Mouse (Mus musculus) midbrain, embryonic 14.5 days (tissue): ENCODE measurements around the gene Ptafr. TPM values are rescaled to one million over a fixed set of nuclear protein-coding genes. Genes with fewer than 3 reads are reported as not detected.
A peak's percentile ranks its signal among the peaks of the same experiment; 100 is the strongest.

Source experiments
- ATAC-seq: fragments of 200-750 bp; cut with Nextera tagmentation; 2 replicates; pipeline ENCODE4 v1.8.0; 2017; ENCODE audit warnings: moderate number of reproducible peaks, moderate library complexity; ENCODE audit not compliant: low FRiP score, low TSS enrichment
- DNase-seq: peaks from one replicate; pipeline ENCODE4 v3.0.0-alpha.2; 2015
- H3K27ac ChIP-seq: fragments of 300-500 bp; sonication (generic); replicated peaks from 2 replicates; pipeline ENCODE4 v1.5.1; 2014; ENCODE audit warnings: mild to moderate bottlenecking, low read depth, low read length, moderate library complexity
- H3K27me3 ChIP-seq: fragments of 300-500 bp; sonication (generic); 2 replicates; pipeline ENCODE4 v1.6.1; 2014; ENCODE audit warnings: low read length, control low read depth, mixed read lengths; ENCODE audit not compliant: control insufficient read depth, insufficient read depth
- H3K36me3 ChIP-seq: fragments of 300-500 bp; sonication (generic); 2 replicates; pipeline ENCODE4 v1.6.1; 2014; ENCODE audit warnings: low read length, control low read depth; ENCODE audit not compliant: control insufficient read depth, insufficient read depth
- H3K4me1 ChIP-seq: fragments of 300-500 bp; sonication (generic); 2 replicates; pipeline ENCODE4 v1.6.1; 2014; ENCODE audit warnings: mild to moderate bottlenecking, antibody characterized with exemption, low read length, control low read depth; ENCODE audit not compliant: control insufficient read depth, insufficient read depth
- H3K4me2 ChIP-seq: fragments of 300-500 bp; sonication (generic); 2 replicates; pipeline ENCODE4 v1.6.1; 2014; ENCODE audit warnings: mild to moderate bottlenecking, low read length, moderate library complexity
- H3K4me3 ChIP-seq: fragments of 300-500 bp; sonication (generic); replicated peaks from 2 replicates; pipeline ENCODE4 v1.5.1; 2014; ENCODE audit warnings: low read depth, low read length
- H3K9ac ChIP-seq: fragments of 300-500 bp; sonication (generic); replicated peaks from 2 replicates; pipeline ENCODE4 v1.6.1; 2014; ENCODE audit warnings: mild to moderate bottlenecking, low read length, moderate library complexity
- H3K9me3 ChIP-seq: fragments of 300-500 bp; sonication (generic); 2 replicates; pipeline ENCODE4 v1.6.1; 2016; ENCODE audit warnings: low read length, control low read depth, mixed read lengths; ENCODE audit not compliant: control insufficient read depth
- WGBS: fragments of 180-500 bp; shearing (Covaris S2); extraction: QIAGEN DNeasy Blood & Tissue Kit; methylation state at CpG from one replicate; pipeline ENCODE4 v1.1.7; 2014; 5-methylcytosine and 5-hydroxymethylcytosine counted together
- polyA plus RNA-seq: library from polyadenylated mRNA; unstranded; fragments of >200 nt; fragmentation: Nextera tagmentation; extraction: Ambion mirVana; gene quantifications from 2 replicates; pipeline ENCODE4 v1.2.1, GENCODE M21; 2014

The Ptafr gene
- polyA plus RNA-seq, 1 experiment from 2014 or later, result 0.37 TPM

- no peak for DNase-seq
- no peak overlapping the region for H3K4me3 ChIP-seq
Observed at GRCm38 (mm10) chr4:132527917-132528522, 35.8 kb upstream of the Ptafr start.

GRCm38 (mm10) chr4:132529344-132529743, 34.5 kb upstream of the Ptafr start:
- Histone ChIP-seq H3K4me3 (no peak overlapping the region), H3K27me3 (no peaks in the 10 kb centered on the region), H3K9me3 (no peaks in the 10 kb centered on the region), H3K27ac (no peak overlapping the region), H3K36me3 (peaks cover 17% of the 10 kb centered on the region), H3K9ac (no peak overlapping the region), H3K4me1 (peaks cover 18% of the 10 kb centered on the region), H3K4me2 (no peak overlapping the region)
- WGBS, result 96% methylated on average over 4 of the region's 4 CpGs
- DNase-seq, result no peak
- no peak for ATAC-seq

More at GRCm38 (mm10) chr4:132527917-132528522, 35.8 kb upstream of the Ptafr start:
- H3K9ac ChIP-seq, result no peak overlapping the region
- peaks cover 12% of the 10 kb centered on the region for H3K4me1 ChIP-seq
- ATAC-seq, result no peak
- H3K36me3 ChIP-seq, result peaks cover 17% of the 10 kb centered on the region
- 92% methylated on average over 8 of the region's 8 CpGs for WGBS
- no peaks in the 10 kb centered on the region for H3K27me3 ChIP-seq
- no peak overlapping the region for H3K4me2 ChIP-seq
- no peaks in the 10 kb centered on the region for H3K9me3 ChIP-seq
- H3K27ac ChIP-seq, result no peak overlapping the region

- no peak overlapping the region for H3K4me2 ChIP-seq
- H3K9ac ChIP-seq, result no peak overlapping the region
- no peaks in the 10 kb centered on the region for H3K9me3 ChIP-seq
- ATAC-seq, result no peak
- H3K27ac ChIP-seq, result no peak overlapping the region
- WGBS, result 95% methylated on average over 20 of the region's 20 CpGs
- H3K4me3 ChIP-seq, result no peak overlapping the region
- DNase-seq, result no peak
- peaks cover 17% of the 10 kb centered on the region for H3K36me3 ChIP-seq
- H3K4me1 ChIP-seq, result peaks cover 18% of the 10 kb centered on the region
- no peaks in the 10 kb centered on the region for H3K27me3 ChIP-seq
Observed at GRCm38 (mm10) chr4:132530033-132530804, 33.6 kb upstream of the Ptafr start.

GRCm38 (mm10) chr4:132532496-132532895, 31.4 kb upstream of the Ptafr start:
- WGBS, result 33% methylated on average over 5 of the region's 5 CpGs
- peak overlapping the region; percentile 68 for H3K4me3 ChIP-seq
- no peaks in the 10 kb centered on the region for H3K27me3 ChIP-seq
- H3K9me3 ChIP-seq, result no peaks in the 10 kb centered on the region
- H3K4me1 ChIP-seq, result peaks cover 30% of the 10 kb centered on the region
- H3K36me3 ChIP-seq, result peaks cover 17% of the 10 kb centered on the region
- no peak for ATAC-seq
- H3K9ac ChIP-seq, result peak overlapping the region; percentile 89
- peak overlapping the region; percentile 96 for H3K27ac ChIP-seq
- DNase-seq, result peak; percentile 37
- peak overlapping the region; percentile 71 for H3K4me2 ChIP-seq

GRCm38 (mm10) chr4:132532981-132533916, 30.6 kb upstream of the Ptafr start, which contains the start of gene Atpif1:
Atpif1 (minus strand) TSS chr4:132533659.
- peaks cover 30% of the 10 kb centered on the region for H3K4me1 ChIP-seq
- ATAC-seq (peak; percentile 91), DNase-seq (peak; percentile 98)
- peak within 1 kb of the TSS; percentile 96 for H3K27ac ChIP-seq
- peak within 1 kb of the TSS; percentile 71 for H3K4me2 ChIP-seq
- peak within 1 kb of the TSS; percentile 89 for H3K9ac ChIP-seq
- WGBS, result under 1% methylated on average over 63 of the region's 63 CpGs
- peak within 1 kb of the TSS; percentile 68 for H3K4me3 ChIP-seq
- H3K9me3 ChIP-seq, result no peaks in the 10 kb centered on the region
- peaks cover 20% of the 10 kb centered on the region for H3K36me3 ChIP-seq
- no peaks in the 10 kb centered on the region for H3K27me3 ChIP-seq

- peaks cover 21% of the 10 kb centered on the region for H3K36me3 ChIP-seq
- no peaks in the 10 kb centered on the region for H3K27me3 ChIP-seq
- peak within 1 kb of the TSS; percentile 98 for H3K4me3 ChIP-seq
- H3K27ac ChIP-seq, result peak within 1 kb of the TSS; percentile 79
- WGBS, result under 1% methylated on average over 60 of the region's 60 CpGs
- H3K9ac ChIP-seq, result peak within 1 kb of the TSS; percentile 85
- ATAC-seq, result peak; percentile 81
- DNase-seq, result peak; percentile 98
- peaks cover 30% of the 10 kb centered on the region for H3K4me1 ChIP-seq
- H3K9me3 ChIP-seq, result no peaks in the 10 kb centered on the region
- H3K4me2 ChIP-seq, result peak within 1 kb of the TSS; percentile 64
Observed at GRCm38 (mm10) chr4:132535406-132536121, 28.3 kb upstream of the Ptafr start, which contains the start of gene Dnajc8. Dnajc8 (plus strand) TSS chr4:132535550.

GRCm38 (mm10) chr4:132539481-132539880, 24.4 kb upstream of the Ptafr start:
- no peak overlapping the region for H3K4me3 ChIP-seq
- WGBS, result 94% methylated on average over 5 of the region's 5 CpGs
- no peak overlapping the region for H3K27ac ChIP-seq
- no peak overlapping the region for H3K9ac ChIP-seq
- peaks cover 54% of the 10 kb centered on the region for H3K36me3 ChIP-seq
- ATAC-seq, result no peak
- H3K27me3 ChIP-seq, result no peaks in the 10 kb centered on the region
- H3K4me1 ChIP-seq, result peaks cover 12% of the 10 kb centered on the region
- no peaks in the 10 kb centered on the region for H3K9me3 ChIP-seq
- DNase-seq, result no peak
- no peak overlapping the region for H3K4me2 ChIP-seq

GRCm38 (mm10) chr4:132541413-132541812, 22.5 kb upstream of the Ptafr start:
- ATAC-seq (no peak), DNase-seq (no peak)
- H3K4me3 ChIP-seq, result no peak overlapping the region
- H3K4me1 ChIP-seq, result peaks cover 9% of the 10 kb centered on the region
- WGBS, result 94% methylated on average over 4 of the region's 4 CpGs
- H3K9me3 ChIP-seq, result no peaks in the 10 kb centered on the region
- H3K27ac ChIP-seq, result no peak overlapping the region
- H3K27me3 ChIP-seq, result no peaks in the 10 kb centered on the region
- peaks cover 61% of the 10 kb centered on the region for H3K36me3 ChIP-seq
- no peak overlapping the region for H3K4me2 ChIP-seq
- H3K9ac ChIP-seq, result no peak overlapping the region
